Mouse (Mus musculus) hindbrain, postnatal 0 days (tissue): ENCODE results near the gene Arhgap15. TPM values are rescaled to one million over a fixed set of nuclear protein-coding genes. Genes with fewer than 3 reads are reported as not detected.

Experiments used
- ATAC-seq: fragments of 200-750 bp; cut with Nextera tagmentation; 2 replicates; pipeline ENCODE4 v1.8.0; 2017; ENCODE audit warnings: mild to moderate bottlenecking, moderate TSS enrichment, moderate library complexity
- DNase-seq: peaks from one replicate; pipeline ENCODE4 v3.0.0-alpha.2; 2015; ENCODE audit warnings: low spot score
- H3K27ac ChIP-seq: fragments of 300-500 bp; sonication (generic); 2 replicates; pipeline ENCODE4 v1.5.1; 2014; ENCODE audit warnings: mild to moderate bottlenecking
- H3K27me3 ChIP-seq: fragments of 300-500 bp; sonication (generic); 2 replicates; pipeline ENCODE4 v1.6.1; 2014; ENCODE audit warnings: low read length, mixed read lengths; ENCODE audit not compliant: insufficient read depth
- H3K36me3 ChIP-seq: fragments of 300-500 bp; sonication (generic); 2 replicates; pipeline ENCODE4 v1.6.1; 2014; ENCODE audit warnings: low read length, mixed read lengths; ENCODE audit not compliant: insufficient read depth
- H3K4me1 ChIP-seq: fragments of 300-500 bp; sonication (generic); 2 replicates; pipeline ENCODE4 v1.6.1; 2014; ENCODE audit warnings: antibody characterized with exemption, low read length, mixed read lengths; ENCODE audit not compliant: insufficient read depth
- H3K4me2 ChIP-seq: fragments of 300-500 bp; sonication (generic); 2 replicates; pipeline ENCODE4 v1.6.1; 2014; ENCODE audit warnings: low read depth, mild to moderate bottlenecking, low read length, moderate library complexity, mixed read lengths
- H3K4me3 ChIP-seq: fragments of 300-500 bp; sonication (generic); 2 replicates; pipeline ENCODE4 v1.5.1; 2014; ENCODE audit warnings: low read length
- H3K9ac ChIP-seq: fragments of 300-500 bp; sonication (generic); replicated peaks from 2 replicates; pipeline ENCODE4 v1.6.1; 2014; ENCODE audit warnings: mild to moderate bottlenecking, low read length, moderate library complexity, mixed read lengths
- H3K9me3 ChIP-seq: fragments of 300-500 bp; sonication (generic); 2 replicates; pipeline ENCODE4 v1.6.1; 2016; ENCODE audit warnings: low read length, mixed read lengths
- CTCF ChIP-seq: IDR thresholded peaks from 2 replicates; pipeline ENCODE4 v1.5.1; 2016; ENCODE audit warnings: antibody characterized with exemption, control low read depth, low read depth
- WGBS: fragments of 180-500 bp; shearing (Covaris S2); extraction: QIAGEN DNeasy Blood & Tissue Kit; methylation state at CpG from one replicate; pipeline ENCODE4 v1.1.7; 2014; 5-methylcytosine and 5-hydroxymethylcytosine counted together
- polyA plus RNA-seq: library from polyadenylated mRNA; unstranded; fragments of >200 nt; fragmentation: Nextera tagmentation; extraction: Ambion mirVana; gene quantifications from 2 replicates; pipeline ENCODE4 v1.2.1, GENCODE M21; 2015
- total RNA-seq: library from RNA; depleted of rRNA; stranded (reverse); fragments of >200 nt; gene quantifications from 2 replicates; pipeline ENCODE4 v1.2.3, GENCODE M21; 2014

Gene Arhgap15
- total and polyA plus RNA-seq, 2 experiments from 2014 or later = 2.0 to 4.0 TPM

DNA sequence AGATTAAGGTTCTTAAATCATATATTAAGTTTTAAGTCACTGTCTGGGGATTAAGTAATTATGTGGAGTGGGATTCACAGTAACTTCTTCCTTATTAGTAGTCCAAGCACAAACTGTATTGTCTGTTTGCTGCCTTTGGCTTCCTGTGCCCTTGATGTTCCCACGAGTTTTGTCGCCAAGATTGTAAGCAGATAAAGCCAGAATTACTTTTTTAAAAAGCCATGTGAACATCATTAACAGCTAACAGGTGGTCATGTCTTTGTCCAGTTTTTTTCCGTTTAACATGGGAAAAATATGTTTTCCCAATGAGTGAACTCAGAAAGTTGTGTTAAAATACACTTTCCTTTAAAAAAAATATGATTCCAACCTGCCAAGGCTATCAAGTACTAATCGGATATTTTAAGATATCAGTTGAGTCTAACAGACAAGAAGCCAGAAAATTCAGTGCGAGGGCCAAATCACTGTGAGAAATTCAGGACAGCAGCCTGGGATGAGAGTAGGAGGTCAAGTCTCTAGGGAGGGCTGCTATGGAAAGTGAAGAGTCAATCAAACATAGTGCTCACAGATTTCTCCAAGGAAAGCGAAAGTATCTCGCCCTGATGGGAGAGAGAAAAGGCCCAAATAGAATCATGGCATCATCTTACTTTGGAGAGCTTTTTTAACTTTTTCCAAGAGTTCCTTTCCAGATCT is 319.7 kb downstream of the Arhgap15 start:
- H3K27ac ChIP-seq = no peak overlapping the region
- TF ChIP-seq CTCF = no peak
- no peak for ATAC-seq
- no peak overlapping the region for H3K9ac ChIP-seq
- H3K4me3 ChIP-seq = no peak overlapping the region
- WGBS = 52% methylated on average over 7 of the region's 7 CpGs
- H3K4me1 ChIP-seq = no peaks in the 10 kb centered on the region
- H3K27me3 ChIP-seq = no peaks in the 10 kb centered on the region
- no peaks in the 10 kb centered on the region for H3K9me3 ChIP-seq
- no peaks in the 10 kb centered on the region for H3K36me3 ChIP-seq
- H3K4me2 ChIP-seq = 0 out of 2 replicates have a peak overlapping the region, but pooled peaks have one; percentile 23
- DNase-seq = peak; percentile 33

DNA sequence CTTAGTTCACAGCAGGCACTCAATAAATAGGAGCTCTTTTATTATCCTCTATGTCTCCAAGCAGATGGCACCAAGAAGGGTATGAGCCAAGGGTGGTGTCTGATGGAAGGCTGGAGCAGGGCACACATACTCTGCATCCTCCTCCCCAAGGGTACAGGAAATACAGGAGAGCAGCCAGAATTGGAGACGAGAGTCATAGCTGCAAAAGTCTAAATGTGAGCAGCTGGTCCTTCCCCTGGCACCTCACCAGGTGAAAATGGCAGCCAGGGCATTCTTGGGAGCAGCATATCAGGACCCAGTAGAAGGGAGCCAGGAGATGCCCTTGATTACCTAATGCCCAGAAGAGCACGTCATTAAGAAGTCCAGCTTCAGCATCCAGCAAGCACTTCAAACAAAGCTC is 320.3 kb downstream of the Arhgap15 start:
- WGBS = 49% methylated on average over 2 of the region's 2 CpGs
- DNase-seq (peak; percentile 27), ATAC-seq (no peak)

DNA sequence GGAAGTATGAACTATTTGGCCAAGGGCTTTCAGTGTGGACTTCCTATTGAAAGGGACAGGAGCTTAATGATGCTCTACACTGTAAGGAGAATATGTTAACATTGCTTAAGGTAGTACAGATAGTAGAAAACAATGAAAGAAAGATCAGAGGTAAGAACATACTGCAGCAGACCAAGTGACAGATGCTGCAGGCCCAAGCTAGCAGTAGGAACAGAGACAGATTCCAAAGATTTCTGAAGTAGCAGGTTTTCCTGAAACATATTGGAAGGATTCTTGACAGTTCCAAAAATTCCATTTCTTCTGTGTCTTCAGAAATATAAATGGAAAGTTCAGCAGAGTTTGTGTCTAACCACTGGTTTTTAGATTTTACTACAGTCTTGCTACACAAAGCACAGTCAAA is 327.9 kb downstream of the Arhgap15 start:
- Histone ChIP-seq H3K4me2 (no peak overlapping the region), H3K27ac (no peak overlapping the region), H3K4me3 (no peak overlapping the region), H3K9ac (no peak overlapping the region), H3K9me3 (no peaks in the 10 kb centered on the region), H3K4me1 (no peaks in the 10 kb centered on the region), H3K27me3 (no peaks in the 10 kb centered on the region), H3K36me3 (no peaks in the 10 kb centered on the region)
- no peak for TF ChIP-seq CTCF
- DNase-seq = no peak
- ATAC-seq = no peak

More for the DNA sequence above, 320.3 kb downstream of the Arhgap15 start:
- Histone ChIP-seq H3K9me3 (no peaks in the 10 kb centered on the region), H3K27ac (no peak overlapping the region), H3K27me3 (no peaks in the 10 kb centered on the region), H3K4me3 (no peak overlapping the region), H3K36me3 (no peaks in the 10 kb centered on the region), H3K9ac (no peak overlapping the region), H3K4me1 (no peaks in the 10 kb centered on the region), H3K4me2 (no peak overlapping the region)
- no peak for TF ChIP-seq CTCF

DNA sequence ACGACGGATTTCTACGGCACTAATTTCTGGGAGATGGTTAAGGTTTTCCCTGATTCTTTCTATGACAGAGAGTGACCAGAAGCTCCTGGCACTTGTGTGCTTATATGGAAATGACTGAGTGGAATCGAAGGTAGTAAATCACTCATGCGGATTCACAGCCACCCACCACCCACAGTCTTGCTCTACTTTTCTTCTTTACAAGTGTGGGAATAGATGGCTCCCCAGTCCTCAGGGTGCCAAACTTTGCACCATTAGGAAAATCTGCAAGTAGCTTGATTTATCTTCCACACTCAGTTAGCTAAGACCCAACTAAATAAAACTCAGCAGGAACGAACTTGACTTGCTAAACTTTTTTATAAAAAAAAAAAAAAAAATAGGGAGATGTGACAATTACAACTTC is 331.9 kb downstream of the Arhgap15 start:
- Histone ChIP-seq H3K4me3 (no peak overlapping the region), H3K27ac (no peak overlapping the region), H3K9me3 (no peaks in the 10 kb centered on the region), H3K27me3 (no peaks in the 10 kb centered on the region), H3K36me3 (no peaks in the 10 kb centered on the region), H3K4me1 (no peaks in the 10 kb centered on the region), H3K4me2 (no peak overlapping the region), H3K9ac (no peak overlapping the region)
- ATAC-seq = no peak
- 84% methylated on average over 6 of the region's 6 CpGs for WGBS
- no peak for TF ChIP-seq CTCF
- DNase-seq = no peak

DNA sequence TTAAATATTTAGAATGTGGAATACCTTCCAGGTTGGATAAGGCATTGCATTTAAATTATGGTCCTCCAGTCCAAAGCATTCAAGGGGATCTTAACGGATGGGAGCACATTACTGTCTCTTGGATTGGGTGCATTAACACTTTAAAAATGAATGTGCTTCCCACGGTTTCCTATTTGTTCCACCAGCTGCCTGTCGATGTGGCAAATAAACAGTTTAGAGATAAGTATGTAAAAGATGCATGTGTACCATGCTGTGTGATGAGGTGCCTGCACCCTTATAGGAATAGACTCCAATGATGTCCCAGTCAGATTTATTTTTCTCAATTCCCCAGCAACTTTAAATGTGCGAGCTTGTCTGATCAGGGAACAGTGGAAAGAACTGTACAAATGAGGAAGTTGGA is 332.6 kb downstream of the Arhgap15 start:
- Histone ChIP-seq H3K27ac (no peak overlapping the region), H3K9me3 (no peaks in the 10 kb centered on the region), H3K4me2 (no peak overlapping the region), H3K36me3 (no peaks in the 10 kb centered on the region), H3K27me3 (no peaks in the 10 kb centered on the region), H3K4me3 (no peak overlapping the region), H3K4me1 (no peaks in the 10 kb centered on the region), H3K9ac (no peak overlapping the region)
- no peak for TF ChIP-seq CTCF
- WGBS = 71% methylated on average over 4 of the region's 4 CpGs
- no peak for DNase-seq
- ATAC-seq = no peak

DNA sequence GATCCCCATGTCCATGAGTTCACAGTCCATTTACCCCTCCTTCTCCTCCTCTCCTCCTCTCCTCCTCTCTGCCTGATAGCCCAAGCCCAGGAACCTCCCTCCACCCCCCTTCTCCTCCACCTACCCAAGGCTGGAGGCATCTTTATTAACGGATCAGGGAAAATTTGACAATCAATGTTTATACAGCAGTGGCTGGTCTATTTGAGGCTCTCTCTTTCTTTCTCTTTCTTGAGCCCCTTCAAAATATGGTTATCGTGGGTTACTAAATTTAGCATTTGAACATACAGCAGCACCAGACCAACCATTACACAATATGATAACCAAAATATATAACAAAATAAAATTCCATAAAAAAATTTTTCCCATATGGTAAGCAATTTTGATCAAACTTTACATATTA is 335.8 kb downstream of the Arhgap15 start:
- 72% methylated on average over 2 of the region's 2 CpGs for WGBS
- Histone ChIP-seq H3K27ac (no peak overlapping the region), H3K9ac (no peak overlapping the region), H3K4me1 (no peaks in the 10 kb centered on the region), H3K36me3 (no peaks in the 10 kb centered on the region), H3K9me3 (no peaks in the 10 kb centered on the region), H3K4me3 (no peak overlapping the region), H3K4me2 (no peak overlapping the region), H3K27me3 (no peaks in the 10 kb centered on the region)
- no peak for TF ChIP-seq CTCF
- no peak for ATAC-seq
- no peak for DNase-seq

DNA sequence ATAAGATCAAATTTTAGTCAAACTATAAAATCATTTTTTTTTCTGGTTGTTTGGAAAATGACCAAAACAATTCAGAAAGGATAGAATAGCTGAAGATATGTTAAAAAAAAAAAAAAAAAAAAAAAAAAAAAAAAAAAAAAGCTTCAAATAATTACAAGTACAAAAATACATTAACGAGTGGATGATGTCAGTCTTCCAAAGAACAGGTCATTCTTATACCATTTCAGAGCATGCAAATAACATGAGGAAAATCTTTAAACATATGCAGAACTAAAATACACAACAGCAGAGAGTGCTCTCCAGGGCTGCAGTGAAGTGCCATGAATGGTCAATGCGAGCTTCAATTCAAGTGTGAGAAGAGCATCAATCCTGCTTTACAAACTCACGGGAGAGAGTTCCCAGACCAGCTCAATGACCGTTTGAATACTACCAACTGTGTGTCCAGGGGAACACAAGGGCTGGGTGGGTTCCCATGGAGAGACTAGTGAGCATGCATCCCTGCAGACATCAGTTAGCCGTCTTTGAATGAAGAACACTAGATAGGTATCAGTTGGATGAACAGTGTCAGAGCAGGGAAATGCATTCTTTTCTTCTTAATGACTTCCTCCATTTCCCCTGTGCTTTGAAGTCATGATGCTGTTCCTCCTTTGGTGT is 337.9 kb downstream of the Arhgap15 start:
- WGBS = 24% methylated on average over 5 of the region's 5 CpGs
- H3K4me1 ChIP-seq = no peaks in the 10 kb centered on the region
- no peaks in the 10 kb centered on the region for H3K9me3 ChIP-seq
- no peak overlapping the region for H3K4me2 ChIP-seq
- no peaks in the 10 kb centered on the region for H3K27me3 ChIP-seq
- no peak for TF ChIP-seq CTCF
- no peak for DNase-seq
- no peak overlapping the region for H3K9ac ChIP-seq
- ATAC-seq = no peak
- H3K36me3 ChIP-seq = no peaks in the 10 kb centered on the region
- H3K27ac ChIP-seq = no peak overlapping the region
- no peak overlapping the region for H3K4me3 ChIP-seq
